Mouse (Mus musculus) liver, embryonic 14.5 days (tissue): ENCODE results near the gene Gpx3.

Experiments used
- CTCF ChIP-seq: IDR thresholded peaks from 2 replicates; pipeline ENCODE4 v1.5.1; 2016; ENCODE audit warnings: antibody characterized with exemption, low read depth, control low read depth
- EP300 ChIP-seq: IDR thresholded peaks from 2 replicates; pipeline ENCODE4 v1.6.1; 2016; ENCODE audit warnings: antibody characterized with exemption, low read depth

- TF ChIP-seq CTCF: no peak
- no peak for TF ChIP-seq EP300
Observed at GRCm38 (mm10) chr11:54954716-54955115, 52.5 kb downstream of the Gpx3 start.
